ENCODE assay signal across 16 mouse cellular contexts in the genomic region with DNA sequence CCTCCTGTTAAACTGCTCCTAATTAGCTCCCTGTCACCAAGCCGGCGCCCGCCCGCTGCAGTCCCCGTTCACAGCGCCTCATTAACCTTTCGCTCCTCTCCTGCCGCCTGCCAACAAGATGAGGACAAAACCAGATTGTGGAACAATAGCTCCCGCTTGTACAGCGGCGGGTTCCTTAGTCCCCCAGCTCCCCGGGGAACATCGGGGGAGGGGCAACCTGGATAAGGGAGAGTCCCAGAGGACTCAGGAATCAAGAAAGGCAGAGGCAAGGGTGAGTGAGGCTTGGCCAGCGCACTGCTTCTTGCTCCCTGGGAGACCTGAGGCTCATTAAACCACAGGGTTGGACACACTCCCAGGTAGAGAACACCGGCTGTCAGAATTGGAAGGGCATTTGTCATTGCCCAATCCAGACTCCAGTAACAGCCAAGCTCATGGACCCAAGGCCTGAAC. TPM values are rescaled to one million over a fixed set of nuclear protein-coding genes. Genes with fewer than 3 reads are reported as not detected.
DNase-seq lines count a peak whose midpoint lies in the region; ATAC-seq and TF ChIP-seq lines count a peak whose summit lies in the region.
"Had no signal": no experiment of that assay in that cellular context is flagged by ENCODE, and none has a peak within 500 bp of the region (broad histone marks: within the 10 kb centered on the region; RNA-seq: fewer than 3 reads in every experiment).

No protein-coding gene starts in this region.

- TF ChIP-seq POLR2A in liver, adult 2 months (IDR thresholded peaks at IDR 0.05; ENCODE audit: extremely low read depth, insufficient read depth, low read length) = no peak
- TF ChIP-seq POLR2A in thymus, adult 2 months (IDR thresholded peaks at IDR 0.05; ENCODE audit: control insufficient read depth, extremely low read depth, insufficient read depth, low read length, poor library complexity) = no peak

- H3K27ac ChIP-seq in liver, adult 2 months (replicated peaks; ENCODE audit: insufficient read depth, low read depth, low read length) = no peak overlapping the region
- H3K27ac ChIP-seq in liver, embryonic 12.5 days = no peak overlapping the region
- H3K27ac ChIP-seq in forebrain, embryonic 15.5 days (replicated peaks) = 0 out of 2 replicates have a peak overlapping the region, but pooled peaks have one; percentile 34
- no peak overlapping the region for H3K27ac ChIP-seq in thymus, adult 2 months (ENCODE audit: control insufficient read depth, insufficient read depth, low read length)
- H3K27ac ChIP-seq: embryonic facial prominence, embryonic 15.5 days; midbrain, embryonic 12.5 days had no signal

- H3K4me3 ChIP-seq in liver, adult 2 months (ENCODE audit: insufficient read depth, low read depth, low read length) = no peak overlapping the region
- no peak overlapping the region for H3K4me3 ChIP-seq in liver, embryonic 12.5 days
- no peak overlapping the region for H3K4me3 ChIP-seq in forebrain, embryonic 15.5 days
- H3K4me3 ChIP-seq in thymus, adult 2 months (ENCODE audit: control insufficient read depth, insufficient read depth, low read length) = no peak overlapping the region
- H3K4me3 ChIP-seq: embryonic facial prominence, embryonic 15.5 days; midbrain, embryonic 12.5 days had no signal

- ATAC-seq in liver, embryonic 12.5 days = no peak
- peak; percentile 24; the same call in 1 of the 2 replicates for ATAC-seq in forebrain, embryonic 15.5 days (replicated peaks)
- ATAC-seq: inflammation-experienced regulatory T-cells, adult 6 months had no signal

- peaks cover 2% of the 10 kb centered on the region; the same call in 1 of the 2 replicates for H3K36me3 ChIP-seq in liver, adult 2 months (ENCODE audit: control insufficient read depth, insufficient read depth, low read length)
- no peaks in the 10 kb centered on the region for H3K36me3 ChIP-seq in liver, embryonic 12.5 days
- no peaks in the 10 kb centered on the region for H3K36me3 ChIP-seq in forebrain, embryonic 15.5 days
- no peaks in the 10 kb centered on the region for H3K36me3 ChIP-seq in thymus, adult 2 months (ENCODE audit: control insufficient read depth, insufficient read depth, low read length)
- H3K36me3 ChIP-seq: embryonic facial prominence, embryonic 15.5 days; midbrain, embryonic 12.5 days had no signal

- H3K4me1 ChIP-seq in liver, adult 2 months (ENCODE audit: control insufficient read depth, insufficient read depth, low read length) = peaks cover 8% of the 10 kb centered on the region
- H3K4me1 ChIP-seq in liver, embryonic 12.5 days = no peaks in the 10 kb centered on the region
- peaks cover 40% of the 10 kb centered on the region for H3K4me1 ChIP-seq in forebrain, embryonic 15.5 days
- no peaks in the 10 kb centered on the region for H3K4me1 ChIP-seq in thymus, adult 2 months (replicated peaks; ENCODE audit: control insufficient read depth, insufficient read depth, low read length)

- H3K9me3 ChIP-seq in liver, embryonic 12.5 days (replicated peaks) = no peaks in the 10 kb centered on the region
- H3K9me3 ChIP-seq in forebrain, embryonic 15.5 days = no peaks in the 10 kb centered on the region
- H3K9me3 ChIP-seq: embryonic facial prominence, embryonic 15.5 days; midbrain, embryonic 12.5 days had no signal

- no peaks in the 10 kb centered on the region for H3K79me2 ChIP-seq in liver, adult 2 months (ENCODE audit: control insufficient read depth, insufficient read depth, low read length)

- 67% methylated on average over 15 of the region's 15 CpGs for WGBS in liver, adult 2 months
- whole genome bisulfite sequencing in liver, embryonic 12.5 days (ENCODE audit: insufficient replicate concordance) = 62% methylated on average over 15 of the region's 15 CpGs
- WGBS in forebrain, embryonic 15.5 days = 17% methylated on average over 15 of the region's 15 CpGs
- WGBS in thymus, adult 2 months = 80% methylated on average over 15 of the region's 15 CpGs

- DNase-seq in liver, adult 2 months (ENCODE audit: extremely low read depth, low read depth, low spot score) = peak; percentile 82
- DNase-seq in cerebellum, adult 18-20 months = peak; percentile 58 to 68
- DNase-seq in spleen, adult 12 weeks (ENCODE audit: low spot score) = no peak
- no peak for DNase-seq in thymus, adult 2 months
- no peak for DNase-seq in urinary bladder, adult 18-20 months (ENCODE audit: low spot score in 2 of 2)
- DNase-seq: lung, embryonic 14.5 days; spleen, adult 18-20 months; thymus, postnatal 25 days had no signal

- no peak overlapping the region for H3K9ac ChIP-seq in liver, adult 2 months (ENCODE audit: low read depth, low read length)
- no peak overlapping the region for H3K9ac ChIP-seq in liver, embryonic 12.5 days
- no peak overlapping the region for H3K9ac ChIP-seq in forebrain, embryonic 15.5 days (replicated peaks)
- H3K9ac ChIP-seq: embryonic facial prominence, embryonic 15.5 days; lung, embryonic 14.5 days; midbrain, embryonic 12.5 days had no signal

- no peak for TF ChIP-seq CTCF in liver, adult 2 months (IDR thresholded peaks at IDR 0.05; ENCODE audit: low read depth, low read length)
- TF ChIP-seq CTCF in thymus, adult 2 months (IDR thresholded peaks at IDR 0.05; ENCODE audit: borderline replicate concordance, control insufficient read depth, extremely low read depth, insufficient read depth, low read length, poor library complexity) = no peak

- H3K4me2 ChIP-seq in liver, embryonic 12.5 days = no peak overlapping the region
- no peak overlapping the region for H3K4me2 ChIP-seq in forebrain, embryonic 15.5 days (replicated peaks)
- H3K4me2 ChIP-seq: embryonic facial prominence, embryonic 15.5 days; lung, embryonic 14.5 days; midbrain, embryonic 12.5 days had no signal

- H3K27me3 ChIP-seq in liver, adult 2 months (ENCODE audit: control insufficient read depth, insufficient read depth, low read length) = no peaks in the 10 kb centered on the region
- H3K27me3 ChIP-seq in liver, embryonic 12.5 days (replicated peaks) = no peaks in the 10 kb centered on the region
- no peaks in the 10 kb centered on the region for H3K27me3 ChIP-seq in forebrain, embryonic 15.5 days
- no peaks in the 10 kb centered on the region for H3K27me3 ChIP-seq in thymus, adult 2 months (ENCODE audit: control insufficient read depth, insufficient read depth, low read length)
- H3K27me3 ChIP-seq: embryonic facial prominence, embryonic 15.5 days had no signal

RNA-seq across cellular contexts. Expression of a gene that starts 37.2 kb away (rescaled TPM):
- not detected in 2 replicates for total RNA-seq in liver, adult 2 months (2014; rRNA removed)
- not detected in 2 replicates for polyA plus RNA-seq in liver, adult 2 months (2012; rRNA removed)
- not detected in 2 replicates for polyA plus RNA-seq in liver, embryonic 12.5 days (2016; fragmentation: Nextera tagmentation; extraction: Ambion mirVana)
- polyA plus RNA-seq in forebrain, embryonic 15.5 days (2015; fragmentation: Nextera tagmentation; extraction: Ambion mirVana) = 68.9 and 78.8 TPM in 2 replicates
- 0.23 and 0.40 TPM in 2 replicates for polyA plus RNA-seq in thymus, adult 2 months (2012; rRNA removed)
- total RNA-seq: granulocyte monocyte progenitor cell, adult 5-6 weeks; MEL had no signal
- polyA plus RNA-seq: inflammation-experienced regulatory T-cells, adult 6 months; lung, embryonic 14.5 days; neural tube, embryonic 14.5 days had no signal

Comparison
In these comparisons a context has a peak if more than half of its experiments do, and no peak if none do; other contexts are left out.
1. DNase-seq: peak in liver, adult 2 months (single experiment) and cerebellum, adult 18-20 months (2 of 2); none in spleen, adult 12 weeks (single experiment), thymus, adult 2 months (single experiment) and urinary bladder, adult 18-20 months (0 of 2).
2. RNA of a gene that starts 37.2 kb away (polyA plus RNA-seq): 68.9 to 78.8 TPM in forebrain, embryonic 15.5 days; 0.23 to 0.40 TPM in thymus, adult 2 months, not detected in liver, embryonic 12.5 days and not detected in liver, adult 2 months; every median in the first group is over 10 times any median in the second.